Mouse (Mus musculus): ENCODE data around the gene Ptprn2.

DNA sequence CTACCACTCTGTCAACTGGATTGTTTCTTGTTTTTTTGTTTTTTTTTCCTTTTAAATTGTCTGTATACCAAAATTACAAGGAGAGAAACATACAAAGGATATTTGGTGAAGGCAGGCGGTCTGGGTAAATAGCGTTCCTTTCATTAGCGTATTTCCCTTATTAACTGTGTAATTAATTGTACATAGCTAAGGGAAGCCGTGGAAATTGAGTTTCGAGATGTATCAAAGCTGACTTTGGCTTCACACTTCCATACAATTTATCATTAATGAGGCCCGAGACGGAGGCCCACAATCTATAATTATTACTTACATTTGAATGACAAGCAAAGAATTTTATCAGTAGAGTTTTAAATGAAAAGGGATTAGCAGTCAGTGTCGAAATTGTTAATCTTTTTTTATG lies 712.6 kb downstream of the Ptprn2 start:
- TF ChIP-seq CTCF (IDR thresholded peaks at IDR 0.05; ENCODE audit: low read depth, low read length) (no peak), TAL1 (conservative IDR thresholded peaks at IDR 0.05; ENCODE audit: low read depth, low read length) (no peak)
